Mouse (Mus musculus) bone marrow, adult 2 months (tissue): Measurements from ENCODE around the gene Tm4sf4.

Source experiments
- CTCF ChIP-seq: fragments of 200-500 bp; IDR thresholded peaks from 2 replicates; pipeline ENCODE4 v1.5.1; 2011; ENCODE audit warnings: low read length, control low read depth; ENCODE audit not compliant: control insufficient read depth, insufficient read depth
- POLR2A ChIP-seq: fragments of 200-500 bp; IDR thresholded peaks from 2 replicates; pipeline ENCODE4 v1.6.1; 2011; ENCODE audit warnings: low read depth, mild to moderate bottlenecking, control low read depth, low read length, borderline replicate concordance; ENCODE audit not compliant: control insufficient read depth

DNA sequence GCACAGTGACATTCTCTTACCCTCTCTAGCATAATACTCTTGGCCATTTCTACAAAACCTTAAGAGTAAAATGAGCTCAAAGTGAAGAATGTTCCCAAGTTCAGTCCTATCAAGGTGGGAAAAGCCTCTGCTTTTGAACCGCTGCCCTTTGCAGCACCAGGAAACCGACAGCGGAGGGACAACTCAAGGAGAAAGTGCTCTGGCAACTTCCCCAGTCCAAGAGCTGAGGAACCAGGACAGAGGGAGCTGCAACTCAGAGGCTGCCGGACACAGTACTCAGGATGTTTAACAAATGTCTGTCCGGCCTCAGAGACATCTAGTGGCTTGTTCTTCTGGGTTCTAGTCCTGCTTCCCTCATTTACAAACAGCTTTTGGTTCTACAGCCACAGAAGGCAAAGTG is 56.9 kb downstream of the Tm4sf4 start:
- no peak for TF ChIP-seq CTCF
- TF ChIP-seq POLR2A: no peak
